Mouse (Mus musculus): ENCODE results near the gene Large1.

Large1 gene

DNA sequence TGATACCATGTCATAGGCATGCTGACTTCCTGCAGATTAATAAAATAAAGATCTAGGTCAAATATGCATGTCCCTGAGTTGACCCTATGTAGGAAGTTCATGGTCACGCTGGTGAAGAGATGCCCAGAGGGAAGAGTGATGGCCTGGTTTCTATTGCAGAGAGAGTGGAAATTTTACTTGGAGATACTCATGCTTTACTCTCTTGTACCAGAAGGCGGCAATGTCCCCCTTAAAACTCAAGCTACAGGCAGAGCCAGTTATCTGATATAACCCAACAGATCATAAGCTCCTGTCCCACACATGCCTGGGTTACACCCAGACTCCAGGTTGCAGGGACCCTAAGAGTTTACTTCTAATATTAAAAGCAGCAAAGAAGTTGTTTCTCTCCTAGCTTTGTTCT lies 345.9 kb downstream of the Large1 start:
- CTCF ChIA-PET: no interaction called here

GRCm38 (mm10) chr8:73003858-73004257 lies 349.5 kb downstream of the Large1 start:
- CTCF ChIA-PET: no interaction called here

DNA sequence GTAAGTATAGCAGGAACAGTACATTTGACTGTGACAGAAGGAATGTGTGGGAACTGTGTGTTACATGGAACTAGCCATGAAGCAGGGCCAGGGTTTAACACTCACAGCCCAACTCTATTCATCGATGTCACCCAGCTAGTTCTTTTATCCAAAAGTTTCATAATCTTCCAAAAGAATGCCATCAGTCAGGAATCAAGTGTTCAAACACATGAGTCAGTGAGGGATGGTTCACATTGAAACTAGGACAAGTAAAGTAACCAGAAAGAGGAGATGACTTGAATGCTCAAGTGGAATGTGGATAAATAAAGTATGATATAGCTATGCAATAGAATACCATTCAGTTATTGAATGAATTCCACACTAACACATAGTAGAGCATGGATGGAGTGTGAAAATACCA lies 359.5 kb downstream of the Large1 start:
- CTCF ChIA-PET: no interaction called here

DNA sequence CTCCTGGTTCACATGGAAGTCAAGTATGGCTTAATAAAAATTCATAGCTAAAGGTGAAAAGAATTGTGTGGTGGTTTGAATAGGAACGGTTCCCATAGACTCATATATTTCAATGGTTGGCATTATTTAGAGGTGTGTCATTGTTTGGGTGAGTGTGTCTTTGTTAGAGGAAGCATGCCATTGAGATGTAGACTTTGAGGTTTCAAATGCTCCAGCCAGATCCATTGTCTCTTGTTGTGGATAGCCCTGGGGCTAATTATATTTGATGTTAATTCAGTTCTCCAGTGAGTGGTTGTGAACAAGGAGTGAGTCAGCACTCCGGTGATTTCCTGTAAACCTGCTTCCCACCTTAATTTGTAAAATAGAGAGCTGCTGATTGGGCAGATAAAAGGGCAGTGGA lies 362.9 kb downstream of the Large1 start:
- CTCF ChIA-PET: interaction anchor here (0.7 kb wide), 1 partner anchor 12 kb away, joined by 4 read pairs; no protein-coding TSS in a partner anchor

DNA sequence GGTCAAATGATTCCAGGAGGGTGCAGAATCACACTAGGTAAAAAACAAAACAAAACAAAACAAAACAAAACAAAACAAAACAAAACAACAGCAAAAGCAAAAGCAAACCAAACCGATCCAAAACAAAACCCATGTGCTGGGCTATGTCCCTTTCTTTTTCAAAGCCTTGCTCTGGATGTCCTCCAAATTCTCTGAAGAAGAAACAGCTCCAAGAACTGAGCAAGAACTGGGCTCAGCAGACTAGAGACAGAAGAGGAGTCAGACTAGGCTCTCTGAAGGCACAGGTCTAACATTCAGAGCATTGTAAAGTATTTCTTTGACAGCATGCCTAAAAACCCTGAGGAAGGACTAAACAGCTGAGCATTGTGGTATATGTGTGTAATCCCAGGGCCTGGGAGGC lies 370.5 kb downstream of the Large1 start:
- CTCF ChIA-PET: no interaction called here

- CTCF ChIA-PET: no interaction called here
These were observed 398.3 kb downstream of the Large1 start for GRCm38 (mm10) chr8:72955074-72955473.

GRCm38 (mm10) chr8:72941393-72941792 lies 411.9 kb downstream of the Large1 start:
- CTCF ChIA-PET: interaction anchor here (0.7 kb wide), 1 partner anchor 48 kb away, joined by 3 read pairs; no protein-coding TSS in a partner anchor

DNA sequence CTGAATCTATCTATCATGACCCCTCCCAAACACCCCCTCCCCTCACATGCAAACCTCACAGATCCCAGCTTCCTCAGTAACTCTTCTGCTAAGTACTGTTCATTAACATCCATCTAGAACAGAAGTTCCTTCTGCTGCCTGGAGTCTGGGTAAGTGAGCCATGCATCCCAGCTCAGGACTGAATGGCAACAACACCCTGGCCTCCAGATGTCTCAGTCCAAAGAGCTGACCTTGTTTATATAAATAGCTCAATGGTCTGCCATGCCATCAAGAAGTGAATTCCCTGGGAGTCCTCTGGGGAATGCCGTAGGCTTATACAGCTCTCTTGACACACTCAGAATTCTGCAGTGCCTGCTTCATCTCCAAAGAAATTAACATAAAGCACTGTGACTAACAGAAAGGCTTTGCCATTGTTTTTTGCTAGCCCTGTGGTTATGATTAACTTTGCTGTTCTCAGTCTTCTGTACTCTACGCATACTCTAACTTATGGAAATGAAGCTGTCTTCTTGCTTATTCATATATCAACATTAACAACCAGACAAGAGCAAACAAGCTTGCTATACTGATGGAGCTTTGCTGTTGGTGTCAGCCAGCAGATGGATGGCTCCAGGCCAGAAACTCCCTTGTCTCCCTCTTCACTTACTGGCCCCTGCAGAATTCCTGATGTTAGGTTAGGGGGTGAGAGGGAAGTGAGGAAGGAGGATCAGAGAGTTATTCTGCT lies 434.0 kb downstream of the Large1 start:
- CTCF ChIA-PET: no interaction called here

GRCm38 (mm10) chr8:72905491-72905890 lies 447.8 kb downstream of the Large1 start:
- CTCF ChIA-PET: no interaction called here

DNA sequence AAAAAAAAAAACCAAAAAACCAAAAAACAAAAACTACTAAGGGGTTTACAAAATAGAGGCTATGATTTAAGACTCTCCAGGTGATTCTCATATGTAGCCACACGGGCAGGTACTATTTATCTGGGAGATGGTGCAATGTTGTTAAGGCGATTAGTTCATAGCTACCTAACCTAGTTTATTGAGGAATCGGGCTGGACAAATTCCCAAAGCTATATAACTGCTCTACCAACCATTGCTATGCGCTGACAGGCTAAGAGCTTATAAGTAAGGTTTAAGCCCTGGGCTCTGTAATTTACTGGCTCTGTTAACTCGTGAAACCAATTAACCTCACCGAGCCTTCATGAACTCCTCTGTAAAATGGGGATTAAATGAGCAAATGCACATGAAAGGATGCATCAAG lies 451.7 kb downstream of the Large1 start:
- CTCF ChIA-PET: no interaction called here

GRCm38 (mm10) chr8:72899321-72899720 lies 454.0 kb downstream of the Large1 start:
- CTCF ChIA-PET: no interaction called here

- CTCF ChIA-PET: no interaction called here
These were observed 470.3 kb downstream of the Large1 start for GRCm38 (mm10) chr8:72883033-72883432.

DNA sequence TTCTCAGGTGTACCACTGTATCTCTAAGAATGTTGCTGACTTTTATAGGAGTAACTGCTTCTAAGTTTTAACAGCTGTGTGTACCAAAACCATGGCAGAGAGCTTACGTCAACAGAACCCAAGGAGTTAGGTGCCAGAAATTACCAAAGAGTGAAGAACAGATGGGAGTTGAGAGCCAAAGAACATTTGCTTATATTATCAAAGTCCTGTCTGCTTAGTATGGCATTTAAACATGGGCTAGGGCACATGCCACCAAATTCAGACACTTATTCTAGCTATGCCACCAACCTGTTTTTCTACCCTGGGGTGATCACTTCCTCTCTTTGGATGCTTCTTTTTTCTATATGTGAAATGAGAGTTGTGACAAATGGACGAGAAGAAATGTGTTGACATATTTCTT lies 479.9 kb downstream of the Large1 start:
- CTCF ChIA-PET: no interaction called here

GRCm38 (mm10) chr8:72846881-72847280 lies 506.5 kb downstream of the Large1 start:
- CTCF ChIA-PET: no interaction called here

DNA sequence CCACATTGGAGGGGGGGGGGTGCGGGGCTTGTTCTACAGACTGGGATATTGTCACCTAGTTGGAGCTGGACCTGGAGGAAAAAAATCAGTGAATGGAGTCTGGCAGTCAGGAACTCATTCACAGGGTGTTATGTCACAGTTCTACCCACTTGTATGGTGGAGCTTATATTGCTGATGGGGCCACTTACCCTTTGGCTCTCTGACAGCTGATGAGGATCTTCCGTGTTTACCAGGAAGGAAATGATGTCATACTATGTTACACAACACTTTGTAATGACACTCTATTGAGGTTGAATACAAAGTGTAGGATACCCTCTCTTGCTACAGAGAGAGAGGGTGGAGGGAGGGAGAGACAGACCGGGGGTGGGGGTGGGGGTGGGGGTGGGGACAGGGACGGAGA lies 517.5 kb downstream of the Large1 start:
- CTCF ChIA-PET: no interaction called here

DNA sequence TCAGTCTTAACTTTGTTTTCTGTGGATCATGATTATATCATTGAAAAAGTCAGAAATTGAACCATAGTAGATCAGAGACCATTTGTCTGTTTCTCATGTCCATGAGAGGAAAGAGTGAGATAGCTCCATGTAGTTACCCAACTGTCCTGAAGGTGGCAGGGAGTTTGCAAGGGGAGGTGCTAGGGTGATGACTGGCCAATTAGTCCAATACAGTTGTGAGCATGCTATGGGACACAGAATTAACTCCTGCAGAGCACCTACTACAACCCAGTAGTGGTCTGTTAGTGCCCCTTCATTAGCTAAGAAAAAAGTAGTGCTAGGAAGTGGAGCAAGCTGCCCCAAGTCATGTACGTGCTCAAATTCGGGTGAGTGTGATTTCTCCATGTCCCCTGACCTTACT lies 520.2 kb downstream of the Large1 start:
- CTCF ChIA-PET: no interaction called here

DNA sequence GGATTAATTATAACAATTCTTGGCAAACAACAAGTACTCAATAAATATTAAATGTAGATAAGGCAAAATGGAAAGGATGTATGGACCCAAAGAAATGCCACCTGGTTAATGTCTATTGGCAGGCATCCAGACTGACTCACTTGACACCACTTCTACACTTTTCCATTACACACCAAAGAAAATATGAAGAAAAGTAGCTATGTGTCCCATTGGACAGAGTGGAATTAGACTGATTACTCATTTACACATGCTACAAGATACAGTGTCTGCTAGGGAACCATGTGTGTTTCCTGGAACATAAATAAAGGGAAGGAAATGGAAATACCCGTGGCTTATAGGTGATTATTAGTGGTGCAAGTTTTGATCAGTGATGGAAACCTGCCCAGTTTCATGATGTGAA lies 521.0 kb downstream of the Large1 start:
- CTCF ChIA-PET: no interaction called here

- CTCF ChIA-PET: no interaction called here
These were observed 535.5 kb downstream of the Large1 start for GRCm38 (mm10) chr8:72817655-72818349.

DNA sequence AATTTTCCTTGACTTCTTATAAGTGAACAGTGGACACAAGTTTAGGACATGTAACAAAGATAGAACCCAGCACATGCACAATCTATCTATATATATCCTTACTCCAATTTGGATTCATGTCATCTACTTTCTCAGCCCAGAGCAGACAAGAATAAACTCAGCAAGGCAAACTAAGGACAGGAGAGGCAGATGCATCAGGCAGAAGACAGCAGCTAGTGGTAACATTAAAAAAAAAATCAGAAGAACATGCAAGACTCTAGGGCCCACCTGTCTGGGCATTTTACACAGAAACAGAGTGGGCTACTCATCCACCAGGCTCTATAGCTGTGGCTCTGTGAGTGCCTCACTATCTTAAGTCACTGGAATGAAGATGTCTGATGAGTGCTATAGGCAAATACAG lies 536.7 kb downstream of the Large1 start:
- CTCF ChIA-PET: no interaction called here

DNA sequence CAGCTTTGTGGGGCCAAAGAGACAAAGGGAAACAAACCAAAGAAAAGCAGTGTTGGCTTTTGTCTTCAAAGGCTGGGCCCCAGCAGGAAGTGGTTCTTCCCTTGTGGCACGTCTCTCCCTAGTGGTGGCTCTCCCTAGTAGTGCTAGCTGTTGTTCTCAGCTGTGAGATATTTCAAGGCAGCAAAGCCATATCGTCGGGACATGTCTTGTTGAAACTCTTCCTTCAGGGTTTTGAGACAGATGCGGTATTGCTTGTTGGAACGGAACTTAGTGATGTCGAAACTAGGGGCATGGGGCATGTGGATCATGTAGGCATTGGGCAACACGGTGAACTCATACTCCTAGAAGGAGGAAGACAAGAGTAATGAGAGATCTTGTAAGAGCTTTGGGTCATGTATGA lies 537.7 kb downstream of the Large1 start:
- CTCF ChIA-PET: no interaction called here

DNA sequence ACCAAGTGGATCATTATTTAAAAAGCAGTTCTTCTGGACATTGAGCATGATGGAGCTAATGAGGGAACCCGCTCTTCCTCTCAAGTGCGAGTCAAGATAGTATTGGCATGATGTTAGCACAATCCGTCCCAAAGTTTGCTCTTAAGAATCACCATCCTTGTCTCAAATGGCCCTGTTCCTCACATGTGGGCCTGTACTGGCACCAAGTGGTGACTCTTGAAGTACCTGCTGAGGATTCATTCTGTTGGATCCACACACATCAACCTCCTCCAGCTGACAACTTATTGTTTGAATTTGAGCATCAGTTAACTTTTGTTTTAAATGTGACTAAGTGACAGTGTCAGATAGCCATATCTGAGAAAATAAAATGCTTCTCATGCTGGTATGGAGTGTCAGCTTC lies 540.6 kb downstream of the Large1 start:
- CTCF ChIA-PET: no interaction called here

DNA sequence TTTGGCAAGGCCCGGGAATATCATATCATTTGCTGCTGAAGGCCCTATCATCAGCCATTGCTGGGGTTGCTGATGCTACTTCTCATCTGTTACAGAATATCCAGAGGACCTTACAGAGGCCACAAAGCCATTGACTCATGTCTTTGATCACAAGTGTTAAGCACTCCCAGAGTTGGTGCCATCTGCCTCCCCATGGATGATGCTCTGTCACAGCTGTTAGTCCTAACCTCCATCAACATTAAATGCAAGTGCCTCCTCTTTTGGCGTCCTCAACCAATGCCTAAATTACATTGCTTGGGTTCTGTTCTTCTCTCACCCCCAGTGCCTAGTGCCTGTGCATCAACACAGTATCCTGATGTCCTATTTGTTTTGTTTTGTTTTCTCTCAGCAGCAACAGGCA lies 551.8 kb downstream of the Large1 start:
- CTCF ChIA-PET: no interaction called here

DNA sequence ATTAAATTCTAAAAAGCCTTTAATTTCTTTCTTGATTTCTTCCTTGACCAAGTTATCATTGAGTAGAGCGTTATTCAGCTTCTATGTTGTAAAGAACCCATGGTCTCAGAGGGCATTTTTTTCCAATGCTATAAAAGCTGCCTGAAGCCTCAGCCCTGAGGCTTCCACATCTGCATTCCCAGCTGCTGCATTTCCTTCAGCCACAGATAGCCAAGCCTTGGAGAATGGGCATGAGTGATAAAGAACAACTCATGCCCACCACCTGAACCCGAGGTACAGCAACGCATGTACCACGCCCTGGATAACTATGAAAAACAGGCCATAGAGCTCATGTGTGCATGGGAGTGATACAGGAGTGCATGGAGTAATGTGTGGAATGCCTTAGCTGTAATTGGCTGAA lies 572.7 kb downstream of the Large1 start:
- CTCF ChIA-PET: no interaction called here

- CTCF ChIA-PET: no interaction called here
These were observed 575.5 kb downstream of the Large1 start for GRCm38 (mm10) chr8:72777797-72778196.
